Mouse (Mus musculus) mouse embryonic stem cell (cell line): ENCODE data around the gene Gm609.

Experiments used
- in situ Hi-C, 2 experiments: fragments of 300-500 bp; cut with MboI; formaldehyde crosslinking; loops; 1 replicate in 1 of 2; 3 replicates in 1 of 2; pipeline ENCODE4 v1.14.3; 2019 to 2020; ENCODE audit warnings: low sequenced_read_pairs in 2 of 2, low pct_unique_long_range_greater_than_20kb in 1 of 2, mixed read lengths in 1 of 2; ENCODE audit not compliant: unreplicated experiment in 1 of 2

Gm609 gene

DNA sequence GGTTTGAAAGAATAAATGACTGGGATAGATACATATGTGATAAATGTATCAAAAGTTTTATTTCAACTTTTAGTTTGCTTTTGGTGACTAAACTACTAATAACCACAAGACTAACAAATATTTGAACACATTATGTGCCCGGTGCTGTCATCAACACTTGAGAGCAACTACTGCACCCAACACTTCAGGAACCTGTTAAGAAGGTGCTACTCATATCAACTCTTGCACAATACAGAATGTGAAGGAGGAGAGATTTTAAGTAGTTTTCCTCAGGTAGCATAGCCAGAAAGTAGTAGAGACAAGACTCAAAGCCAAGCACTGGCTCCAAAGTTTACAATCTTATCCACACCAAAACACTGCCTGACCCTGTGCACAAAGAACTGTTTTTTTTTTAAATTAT, 90.7 kb downstream of the Gm609 start:
- in situ Hi-C loops = loop anchor here in 1 of 2 experiments (25.0 kb wide), 1 partner anchor 215 kb away; no protein-coding TSS in a partner anchor

GRCm38 (mm10) chr16:45399947-45400555, 92.7 kb downstream of the Gm609 start:
- in situ Hi-C loops = loop anchor here in 1 of 2 experiments (25.0 kb wide), 1 partner anchor 213 kb away; no protein-coding TSS in a partner anchor

GRCm38 (mm10) chr16:45399411-45399810, 93.4 kb downstream of the Gm609 start:
- in situ Hi-C loops = no loop called here

GRCm38 (mm10) chr16:45397440-45397839, 95.3 kb downstream of the Gm609 start:
- in situ Hi-C loops = no loop called here

DNA sequence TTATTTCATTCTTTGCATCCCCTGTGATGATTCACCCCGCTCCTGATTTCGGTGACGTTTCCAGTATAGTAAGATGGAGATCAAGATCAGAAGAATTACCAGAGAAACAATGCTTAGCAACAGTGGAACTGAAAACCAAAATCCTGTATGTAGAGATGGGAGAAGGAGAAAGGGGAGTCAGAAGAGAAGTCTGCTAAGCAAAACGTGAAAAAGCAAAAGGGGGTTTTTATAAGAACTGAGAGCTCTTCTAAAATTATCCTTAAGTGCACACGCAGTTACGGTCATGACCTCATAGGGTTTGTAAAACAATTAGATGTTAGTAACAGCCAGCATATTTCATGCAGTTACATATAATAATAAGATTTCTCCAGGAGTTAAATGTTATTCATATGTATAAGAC, 100.5 kb downstream of the Gm609 start:
- in situ Hi-C loops = no loop called here

DNA sequence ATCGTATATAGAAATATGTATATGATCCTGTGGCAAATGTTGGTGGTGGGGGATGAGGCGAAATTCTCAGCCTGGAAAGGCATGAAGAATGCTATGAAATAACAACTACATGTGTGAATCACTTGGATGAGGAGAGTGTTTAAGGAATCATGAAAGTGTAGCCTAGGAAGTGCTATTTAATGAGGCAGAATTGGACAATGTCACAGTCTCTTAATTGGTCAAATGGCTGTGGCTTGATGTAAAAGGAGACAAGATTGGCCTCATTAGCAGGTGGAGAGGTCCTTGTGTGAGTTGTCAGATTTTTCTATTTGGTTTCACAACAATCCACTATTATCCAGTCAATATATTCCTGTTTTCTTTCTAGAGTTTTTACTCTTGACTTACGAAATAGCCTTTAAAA, 101.1 kb downstream of the Gm609 start:
- in situ Hi-C loops = no loop called here

DNA sequence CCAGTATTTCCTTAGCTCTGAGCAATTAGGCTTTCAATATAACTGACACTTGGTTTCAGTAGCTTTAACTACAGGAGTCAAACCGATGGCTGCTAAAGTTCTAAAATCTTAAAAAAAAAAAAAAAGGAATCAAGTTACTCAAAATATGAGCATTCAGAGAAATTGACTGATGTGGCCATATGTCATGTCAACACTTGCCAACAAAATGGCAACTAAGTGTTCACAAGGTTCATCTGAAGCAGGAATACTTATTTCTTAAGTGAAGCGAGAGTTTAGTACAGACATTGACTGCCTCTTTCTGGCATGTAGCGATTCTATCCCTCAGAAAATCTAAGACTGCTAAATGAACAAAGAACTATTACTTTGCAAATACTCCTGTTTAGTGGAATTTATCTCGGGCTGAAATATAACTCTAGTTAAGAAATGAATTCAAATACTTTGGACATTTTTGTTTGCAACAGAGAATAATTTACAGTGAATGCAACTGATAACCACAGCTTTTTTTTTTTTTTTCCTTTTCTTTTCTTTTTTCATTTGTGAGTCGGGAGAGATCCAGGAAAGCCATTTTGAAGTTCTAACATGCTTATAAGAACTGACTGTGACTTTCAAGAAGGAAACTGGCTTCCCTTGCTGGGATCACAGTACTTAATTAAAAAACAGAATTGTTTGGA, 102.3 kb downstream of the Gm609 start:
- in situ Hi-C loops = no loop called here

DNA sequence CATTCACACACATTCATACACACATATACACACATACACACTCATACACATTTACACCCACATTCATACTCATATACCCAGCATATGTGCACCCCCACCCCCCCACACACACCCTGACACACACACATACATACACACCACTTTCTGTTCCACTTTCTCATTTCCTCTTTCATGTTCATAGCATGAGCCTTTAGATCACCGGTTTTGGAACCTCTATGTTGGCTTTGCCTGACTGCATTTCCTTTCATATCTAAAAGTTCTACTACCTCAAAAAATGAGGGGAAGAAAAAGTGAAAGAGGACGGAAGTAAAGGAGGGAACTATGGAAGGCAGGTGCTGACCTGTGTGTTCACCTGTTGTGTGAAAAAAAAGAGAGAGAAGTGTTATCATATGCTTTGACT, 102.9 kb downstream of the Gm609 start:
- in situ Hi-C loops = no loop called here

- in situ Hi-C loops = no loop called here
Observed at GRCm38 (mm10) chr16:45389041-45389440, 103.7 kb downstream of the Gm609 start.

DNA sequence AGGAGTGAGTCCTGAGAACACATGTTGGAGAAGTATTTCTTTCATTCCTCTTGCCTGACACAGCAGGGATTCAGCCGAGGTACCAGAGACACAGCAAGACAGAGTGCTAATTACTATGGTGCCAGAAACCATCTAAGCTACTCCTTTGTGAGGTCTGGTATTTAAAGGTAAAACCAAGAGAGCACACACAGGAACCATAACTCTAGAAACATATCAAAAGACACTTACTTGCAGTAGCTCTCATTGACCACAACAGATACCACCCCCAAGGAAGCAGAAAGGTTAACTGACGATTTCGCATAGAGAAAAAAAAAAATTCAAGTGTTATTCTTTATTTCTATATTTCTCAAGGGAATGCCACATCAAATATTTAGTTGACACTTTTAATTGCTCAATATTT, 111.0 kb downstream of the Gm609 start:
- in situ Hi-C loops = no loop called here

DNA sequence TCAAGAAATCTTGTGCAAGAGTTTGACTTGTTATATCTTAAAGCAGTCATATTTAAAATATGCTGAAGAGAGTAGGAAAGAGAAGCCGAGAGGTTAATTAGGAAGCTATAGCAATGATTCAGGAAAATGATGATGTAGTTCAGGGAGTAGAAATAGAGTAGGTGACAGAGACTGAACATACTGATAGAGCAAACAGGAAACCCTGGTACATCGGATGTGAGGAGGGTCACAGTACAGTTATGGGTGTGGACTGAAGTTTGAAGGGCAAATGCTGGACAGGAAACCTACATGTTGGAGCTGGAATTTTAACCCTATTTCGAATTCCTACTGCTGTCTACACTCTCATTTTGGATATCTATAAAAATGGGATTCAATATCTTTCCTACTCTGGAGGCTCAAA, 113.8 kb downstream of the Gm609 start:
- in situ Hi-C loops = no loop called here

GRCm38 (mm10) chr16:45378147-45378943, 114.4 kb downstream of the Gm609 start:
- in situ Hi-C loops = no loop called here

DNA sequence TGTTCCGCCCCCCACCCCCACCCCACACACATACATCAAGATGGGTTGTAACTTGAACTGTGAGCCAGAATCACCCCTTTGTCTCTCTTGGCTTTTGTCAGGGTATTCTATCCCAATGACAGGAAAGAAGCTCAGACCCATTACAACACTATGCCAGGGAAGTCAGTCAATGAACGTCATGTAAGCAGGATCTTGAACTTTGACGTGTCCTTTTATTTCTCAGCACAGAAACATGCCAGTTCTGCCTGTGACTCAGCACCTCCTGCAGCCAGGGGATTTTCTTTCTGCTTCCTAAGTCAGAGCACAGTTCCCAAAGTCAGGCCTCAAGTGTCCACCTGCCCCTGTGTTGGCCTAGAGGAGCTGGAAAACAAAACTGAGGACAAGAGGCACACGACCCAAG, 115.4 kb downstream of the Gm609 start:
- in situ Hi-C loops = no loop called here

DNA sequence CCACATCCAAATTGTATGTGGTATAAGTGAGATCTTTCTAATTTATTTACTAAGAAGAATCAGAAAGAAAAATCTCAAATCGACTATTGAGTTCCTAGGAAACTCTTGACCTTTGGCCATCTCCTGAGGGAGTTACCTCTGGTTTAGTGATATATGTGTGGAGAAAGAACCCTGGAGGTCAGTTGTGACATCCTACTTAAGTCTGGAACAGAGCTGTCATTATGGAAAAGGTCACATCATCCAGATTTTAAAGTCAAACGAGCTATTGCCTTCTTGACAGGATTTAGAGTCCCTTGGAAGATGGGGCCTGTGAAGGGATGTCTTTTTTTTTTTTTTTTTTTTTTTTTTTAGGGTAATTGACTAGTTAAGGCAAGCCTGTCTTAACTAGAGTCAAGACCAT, 116.0 kb downstream of the Gm609 start:
- in situ Hi-C loops = no loop called here

- in situ Hi-C loops = no loop called here
Observed at GRCm38 (mm10) chr16:45376294-45376693, 116.5 kb downstream of the Gm609 start.

GRCm38 (mm10) chr16:45375506-45376225, 117.1 kb downstream of the Gm609 start:
- in situ Hi-C loops = no loop called here

GRCm38 (mm10) chr16:45374074-45374473, 118.7 kb downstream of the Gm609 start:
- in situ Hi-C loops = no loop called here

GRCm38 (mm10) chr16:45371076-45371475, 121.7 kb downstream of the Gm609 start:
- in situ Hi-C loops = no loop called here
